Mouse (Mus musculus) cerebellum, adult 11-12 months (tissue): ENCODE data around the gene Ptpn7.
A peak's percentile ranks its signal among the peaks of the same experiment; 100 is the strongest.
"Not testable (repeated sequence)": the region's sequence is repeated elsewhere in the genome, so short reads cannot be mapped to it uniquely, and the experiment has no call there.

Experiments
- DNase-seq: peaks from one replicate; pipeline ENCODE4 v3.0.0; 2022

Gene Ptpn7

GRCm38 (mm10) chr1:135132473-135132872 is at the start of gene Ptpn7:
Ptpn7 (plus strand) TSS chr1:135132700.
- peak; percentile 75 for DNase-seq

- no peak for DNase-seq
Observed at GRCm38 (mm10) chr1:135083465-135083864, 49.0 kb upstream of the Ptpn7 start.

- DNase-seq = no peak
Observed at GRCm38 (mm10) chr1:135085296-135085871, 47.1 kb upstream of the Ptpn7 start.

GRCm38 (mm10) chr1:135086015-135086414 is 46.5 kb upstream of the Ptpn7 start:
- no peak for DNase-seq

GRCm38 (mm10) chr1:135087414-135087813 is 45.1 kb upstream of the Ptpn7 start:
- no peak for DNase-seq

- peak; percentile 15 for DNase-seq
Observed at GRCm38 (mm10) chr1:135089626-135090025, 42.9 kb upstream of the Ptpn7 start.

- DNase-seq = no peak
Observed at GRCm38 (mm10) chr1:135090914-135091313, 41.6 kb upstream of the Ptpn7 start.

- DNase-seq = no peak
Observed at GRCm38 (mm10) chr1:135094723-135095122, 37.8 kb upstream of the Ptpn7 start.

GRCm38 (mm10) chr1:135095189-135095588 is 37.3 kb upstream of the Ptpn7 start:
- no peak for DNase-seq

- no peak for DNase-seq
Observed at GRCm38 (mm10) chr1:135096312-135096711, 36.2 kb upstream of the Ptpn7 start.

- no peak for DNase-seq
Observed at GRCm38 (mm10) chr1:135097441-135097840, 35.1 kb upstream of the Ptpn7 start.

- no peak for DNase-seq
Observed at GRCm38 (mm10) chr1:135098441-135098840, 34.1 kb upstream of the Ptpn7 start.

- DNase-seq = no peak
Observed at GRCm38 (mm10) chr1:135100400-135100799, 32.1 kb upstream of the Ptpn7 start.

GRCm38 (mm10) chr1:135105124-135105523 is 27.4 kb upstream of the Ptpn7 start, which contains the start of gene Lgr6:
Lgr6 (minus strand) TSS chr1:135105276.
- no peak for DNase-seq

GRCm38 (mm10) chr1:135105951-135106350 is 26.5 kb upstream of the Ptpn7 start:
- no peak for DNase-seq

GRCm38 (mm10) chr1:135108611-135109010 is 23.9 kb upstream of the Ptpn7 start:
- DNase-seq = no peak

- DNase-seq = peak; percentile 40
Observed at GRCm38 (mm10) chr1:135110075-135110474, 22.4 kb upstream of the Ptpn7 start.

- not testable (repeated sequence) for DNase-seq
Observed at GRCm38 (mm10) chr1:135111271-135111670, 21.2 kb upstream of the Ptpn7 start.

- no peak for DNase-seq
Observed at GRCm38 (mm10) chr1:135112661-135113060, 19.8 kb upstream of the Ptpn7 start.

- no peak for DNase-seq
Observed at GRCm38 (mm10) chr1:135124573-135125363, 7.7 kb upstream of the Ptpn7 start.

- DNase-seq = no peak
Observed at GRCm38 (mm10) chr1:135125990-135126389, 6.5 kb upstream of the Ptpn7 start.

- DNase-seq = no peak
Observed at GRCm38 (mm10) chr1:135126443-135127027, 6.0 kb upstream of the Ptpn7 start.

- DNase-seq = no peak
Observed at GRCm38 (mm10) chr1:135128011-135128441, 4.5 kb upstream of the Ptpn7 start.

- DNase-seq = no peak
Observed at GRCm38 (mm10) chr1:135128986-135129385, 3.5 kb upstream of the Ptpn7 start.
